ENCODE assay signal across 8 mouse cellular contexts in the genomic region with DNA sequence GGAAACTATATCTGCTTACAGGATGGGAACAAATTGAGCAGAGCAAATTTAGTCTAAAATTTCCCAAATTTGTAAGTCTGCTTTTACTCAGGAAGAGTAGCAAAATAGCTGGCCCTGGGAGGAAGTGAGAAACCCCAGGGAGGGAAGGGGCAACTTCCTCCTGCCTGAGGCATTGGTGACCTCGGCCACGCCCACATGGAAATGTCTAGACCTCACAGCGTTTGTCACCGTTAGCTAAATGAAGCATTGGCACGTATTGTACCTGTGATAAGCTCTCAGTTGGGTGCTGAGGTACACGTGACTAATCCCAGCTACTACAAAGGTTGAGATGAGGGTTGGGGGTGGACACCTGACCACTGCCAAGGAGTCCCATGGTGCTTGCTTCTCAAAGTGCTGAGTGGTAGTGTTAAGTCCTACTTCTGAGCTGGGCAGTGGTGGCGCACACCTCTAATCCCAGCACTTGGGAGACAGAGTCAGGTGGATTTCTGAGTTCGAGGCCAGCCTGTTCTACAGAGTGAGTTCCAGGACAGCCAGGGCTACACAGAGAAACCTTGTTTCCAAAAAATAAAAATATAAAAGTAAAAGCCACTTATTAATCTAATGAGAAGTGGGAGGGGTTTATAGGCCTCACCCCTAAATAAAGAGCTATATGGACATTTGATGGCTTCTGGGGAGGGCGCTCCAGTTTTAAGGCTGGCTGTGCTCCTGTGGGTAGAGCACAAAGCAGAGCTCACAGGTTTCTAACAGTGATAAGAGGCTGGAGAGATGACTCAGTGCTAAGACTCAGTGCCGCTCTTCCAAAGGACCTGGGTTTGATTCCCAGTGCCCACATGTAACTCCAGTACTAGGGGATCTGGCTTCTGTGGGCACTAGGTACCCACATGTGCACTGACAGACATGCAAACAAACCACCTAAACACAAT. TPM values are rescaled to one million over a fixed set of nuclear protein-coding genes. Genes with fewer than 3 reads are reported as not detected.
A peak's percentile ranks its signal among the peaks of the same experiment; 100 is the strongest.
DNase-seq lines count a peak whose midpoint lies in the region; ATAC-seq and TF ChIP-seq lines count a peak whose summit lies in the region.

No protein-coding gene starts in this region.

- no peak overlapping the region for H3K4me3 ChIP-seq in heart, embryonic 16.5 days (ENCODE audit: low read length)
- H3K4me3 ChIP-seq in liver, postnatal 0 days (ENCODE audit: low read depth, low read length): no peak overlapping the region

- H3K9ac ChIP-seq in heart, embryonic 16.5 days (ENCODE audit: low read length): no peak overlapping the region
- no peak overlapping the region for H3K9ac ChIP-seq in liver, postnatal 0 days (replicated peaks)

- peak overlapping the region; percentile 43 for H3K27ac ChIP-seq in heart, embryonic 16.5 days (ENCODE audit: low read length)
- H3K27ac ChIP-seq in liver, postnatal 0 days (ENCODE audit: low read depth): peak overlapping the region; percentile 51; the same call in 1 of the 2 replicates

- ATAC-seq in heart, embryonic 16.5 days (replicated peaks; ENCODE audit: extremely low read depth, insufficient read depth, low FRiP score): 0 out of 2 replicates have a peak, but pooled peaks have one; percentile 37
- peak; percentile 48 for ATAC-seq in liver, postnatal 0 days

- WGBS in heart, embryonic 16.5 days: 59% methylated on average over 10 of the region's 10 CpGs
- WGBS in liver, postnatal 0 days (ENCODE audit: insufficient replicate concordance): 40% methylated on average over 10 of the region's 10 CpGs

- no peaks in the 10 kb centered on the region for H3K9me3 ChIP-seq in heart, embryonic 16.5 days (replicated peaks; ENCODE audit: control insufficient read depth, low read length)
- no peaks in the 10 kb centered on the region for H3K9me3 ChIP-seq in liver, postnatal 0 days (ENCODE audit: low read length)

- H3K27me3 ChIP-seq in heart, embryonic 16.5 days (ENCODE audit: control insufficient read depth, insufficient read depth, low read length): no peaks in the 10 kb centered on the region
- H3K27me3 ChIP-seq in liver, postnatal 0 days (ENCODE audit: insufficient read depth, low read length): no peaks in the 10 kb centered on the region

- no peak for TF ChIP-seq CTCF in liver, postnatal 0 days (IDR thresholded peaks at IDR 0.05; ENCODE audit: low read depth)

- no peaks in the 10 kb centered on the region for H3K36me3 ChIP-seq in heart, embryonic 16.5 days (ENCODE audit: control insufficient read depth, insufficient read depth)
- H3K36me3 ChIP-seq in liver, postnatal 0 days (replicated peaks; ENCODE audit: insufficient read depth, low read length): no peaks in the 10 kb centered on the region

- no peak for DNase-seq in heart, postnatal 4 days
- peak; percentile 64 for DNase-seq in T-cell, adult 2 months (ENCODE audit: low spot score)
- peak; percentile 67 for DNase-seq in liver, postnatal 0 days
- peak; percentile 74 to 84 for DNase-seq in spleen, postnatal 4 days (ENCODE audit: low spot score in 2 of 2)
- no peak for DNase-seq in retina, embryonic 14.5 days (ENCODE audit: low spot score)
- no peak for DNase-seq in right cerebral cortex, adult 18-20 months
- DNase-seq in frontal cortex, postnatal 10 days (ENCODE audit: low spot score in 2 of 2): no peak

- peaks cover 7% of the 10 kb centered on the region for H3K4me1 ChIP-seq in heart, embryonic 16.5 days (ENCODE audit: control insufficient read depth, insufficient read depth, low read length)
- peaks cover 31% of the 10 kb centered on the region for H3K4me1 ChIP-seq in liver, postnatal 0 days (ENCODE audit: insufficient read depth)

- TF ChIP-seq EP300 in liver, postnatal 0 days (IDR thresholded peaks at IDR 0.05; ENCODE audit: low read depth): peak; percentile 45; the same call in 1 of the 2 replicates

- H3K4me2 ChIP-seq in heart, embryonic 16.5 days (ENCODE audit: low read depth, low read length): no peak overlapping the region
- peak overlapping the region; percentile 13 for H3K4me2 ChIP-seq in liver, postnatal 0 days (ENCODE audit: low read depth, low read length)

RNA-seq across cellular contexts. Expression of gene Mcl1, which starts 13.0 kb away (rescaled TPM):
- polyA plus RNA-seq in heart, embryonic 16.5 days (2015; fragmentation: Nextera tagmentation; extraction: Ambion mirVana): 31.9 and 38.3 TPM in 2 replicates
- 100 to 1,000 TPM; 112 to 115 TPM for total RNA-seq in heart, postnatal 4 days (2021)
- polyA plus RNA-seq in liver, postnatal 0 days (2015; fragmentation: Nextera tagmentation; extraction: Ambion mirVana): 36.2 and 38.2 TPM in 2 replicates

RNA-seq across cellular contexts. Expression of gene Ensa, which starts 20.8 kb away (rescaled TPM):
- polyA plus RNA-seq in heart, embryonic 16.5 days (2015; fragmentation: Nextera tagmentation; extraction: Ambion mirVana): 51.1 and 53.0 TPM in 2 replicates
- total RNA-seq in heart, postnatal 4 days (2021): 10 to 100 TPM; 49.2 to 50.5 TPM
- 20.1 and 23.9 TPM in 2 replicates for polyA plus RNA-seq in liver, postnatal 0 days (2015; fragmentation: Nextera tagmentation; extraction: Ambion mirVana)

RNA-seq across cellular contexts. Expression of gene Adamtsl4, which starts 42.1 kb away (rescaled TPM):
- polyA plus RNA-seq in heart, embryonic 16.5 days (2015; fragmentation: Nextera tagmentation; extraction: Ambion mirVana): 8.5 and 13.7 TPM in 2 replicates
- total RNA-seq in heart, postnatal 4 days (2021): 10 to 100 TPM; 13.5 to 14.6 TPM
- 2.5 and 2.6 TPM in 2 replicates for polyA plus RNA-seq in liver, postnatal 0 days (2015; fragmentation: Nextera tagmentation; extraction: Ambion mirVana)

RNA-seq across cellular contexts. Expression of gene Golph3l, which starts 56.8 kb away (rescaled TPM):
- 25.7 and 27.9 TPM in 2 replicates for polyA plus RNA-seq in heart, embryonic 16.5 days (2015; fragmentation: Nextera tagmentation; extraction: Ambion mirVana)
- total RNA-seq in heart, postnatal 4 days (2021): 10 to 100 TPM; 16.9 to 20.5 TPM
- polyA plus RNA-seq in liver, postnatal 0 days (2015; fragmentation: Nextera tagmentation; extraction: Ambion mirVana): 11.1 and 11.3 TPM in 2 replicates

Comparison
In these comparisons a context has a peak if more than half of its experiments do, and no peak if none do; other contexts are left out.
1. DNase-seq: peak in T-cell, adult 2 months (single experiment), liver, postnatal 0 days (single experiment) and spleen, postnatal 4 days (2 of 2); none in heart, postnatal 4 days (single experiment), retina, embryonic 14.5 days (single experiment), right cerebral cortex, adult 18-20 months (single experiment) and frontal cortex, postnatal 10 days (0 of 2).